Mouse (Mus musculus) limb, embryonic 14.5 days (tissue): ENCODE results near the gene Lrrfip1. TPM values are rescaled to one million over a fixed set of nuclear protein-coding genes. Genes with fewer than 3 reads are reported as not detected.

Source experiments
- ATAC-seq: fragments of 200-750 bp; cut with Nextera tagmentation; 2 replicates; pipeline ENCODE4 v1.8.0; 2017; ENCODE audit warnings: low read depth, moderate number of reproducible peaks, moderate TSS enrichment; ENCODE audit not compliant: low FRiP score
- DNase-seq: peaks from one replicate; pipeline ENCODE4 v3.0.0-alpha.2; 2015; ENCODE audit warnings: low spot score
- H3K27ac ChIP-seq: fragments of 300-500 bp; sonication (generic); replicated peaks from 2 replicates; pipeline ENCODE4 v1.5.1; 2014; ENCODE audit warnings: low read depth, mild to moderate bottlenecking, low read length, moderate library complexity, mixed read lengths
- H3K27me3 ChIP-seq: fragments of 300-500 bp; sonication (generic); 2 replicates; pipeline ENCODE4 v1.6.1; 2014; ENCODE audit warnings: low read length, mixed read lengths; ENCODE audit not compliant: control insufficient read depth, insufficient read depth
- H3K36me3 ChIP-seq: fragments of 300-500 bp; sonication (generic); 2 replicates; pipeline ENCODE4 v1.6.1; 2014; ENCODE audit warnings: mild to moderate bottlenecking, low read length, moderate library complexity, mixed read lengths; ENCODE audit not compliant: control insufficient read depth, insufficient read depth
- H3K4me1 ChIP-seq: fragments of 300-500 bp; sonication (generic); 2 replicates; pipeline ENCODE4 v1.6.1; 2014; ENCODE audit warnings: antibody characterized with exemption, low read length, mixed read lengths; ENCODE audit not compliant: control insufficient read depth, insufficient read depth
- H3K4me2 ChIP-seq: fragments of 300-500 bp; sonication (generic); replicated peaks from 2 replicates; pipeline ENCODE4 v1.6.1; 2014; ENCODE audit warnings: low read depth, mild to moderate bottlenecking, low read length, moderate library complexity; ENCODE audit not compliant: severe bottlenecking
- H3K4me3 ChIP-seq: fragments of 300-500 bp; sonication (generic); replicated peaks from 2 replicates; pipeline ENCODE4 v1.5.1; 2014; ENCODE audit warnings: low read length
- H3K9ac ChIP-seq: fragments of 300-500 bp; sonication (generic); 2 replicates; pipeline ENCODE4 v1.6.1; 2014; ENCODE audit warnings: mild to moderate bottlenecking, low read depth, low read length, moderate library complexity; ENCODE audit not compliant: severe bottlenecking
- H3K9me3 ChIP-seq: fragments of 300-500 bp; sonication (generic); 2 replicates; pipeline ENCODE4 v1.6.1; 2016; ENCODE audit warnings: low read length; ENCODE audit not compliant: control insufficient read depth
- POLR2A ChIP-seq: fragments of 200-500 bp; IDR thresholded peaks from 2 replicates; pipeline ENCODE4 v1.8.0; 2012; ENCODE audit warnings: inconsistent platforms, mild to moderate bottlenecking, moderate library complexity, borderline replicate concordance; ENCODE audit not compliant: insufficient read depth, insufficient read length; ENCODE audit errors: extremely low read depth
- WGBS: fragments of 180-500 bp; shearing (Covaris S2); extraction: QIAGEN DNeasy Blood & Tissue Kit; methylation state at CpG from one replicate; pipeline ENCODE4 v1.1.7; 2014; 5-methylcytosine and 5-hydroxymethylcytosine counted together
- polyA plus RNA-seq, 2 experiments: library from polyadenylated mRNA; depleted of rRNA in 1 of 2; stranded (reverse) in 1 of 2; unstranded in 1 of 2; fragments of >200 nt; fragmentation: Nextera tagmentation in 1 of 2; extraction: Ambion mirVana in 1 of 2; gene quantifications; 2 replicates each; pipeline versions ENCODE4 v1.2.1 to v1.2.3; 2012 to 2014

Lrrfip1 gene
- polyA plus RNA-seq, 2 experiments = 41.6 to 44.3 TPM

GRCm38 (mm10) chr1:91059792-91060604, 61.5 kb downstream of the Lrrfip1 start:
- no peak overlapping the region for H3K9ac ChIP-seq
- H3K27ac ChIP-seq = no peak overlapping the region
- no peaks in the 10 kb centered on the region for H3K27me3 ChIP-seq
- no peak overlapping the region for H3K4me3 ChIP-seq
- no peaks in the 10 kb centered on the region for H3K36me3 ChIP-seq
- TF ChIP-seq POLR2A = no peak
- H3K9me3 ChIP-seq = no peaks in the 10 kb centered on the region
- ATAC-seq = no peak
- no peak for DNase-seq
- no peak overlapping the region for H3K4me2 ChIP-seq
- WGBS = 46% methylated on average over 9 of the region's 9 CpGs
- peaks cover 44% of the 10 kb centered on the region for H3K4me1 ChIP-seq

DNA sequence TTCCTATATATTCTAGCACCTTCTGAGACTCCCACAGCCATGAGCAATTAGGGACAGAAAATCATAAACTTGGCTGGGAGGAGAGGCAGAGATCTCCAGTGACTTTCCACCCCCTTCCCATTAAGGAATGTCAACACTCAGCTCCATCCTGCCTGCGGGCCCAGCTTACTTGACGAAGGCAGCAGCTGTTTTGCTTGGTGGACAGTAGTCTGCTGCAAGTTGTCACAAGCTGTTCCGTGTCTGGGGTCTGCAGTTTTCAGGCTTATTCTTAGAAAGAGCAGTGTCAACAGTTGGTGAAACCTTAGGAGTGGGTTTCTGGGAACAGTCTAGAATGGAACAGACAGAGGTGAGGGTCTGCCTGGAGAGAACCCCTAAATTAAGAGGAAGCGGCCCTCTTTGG, 62.6 kb downstream of the Lrrfip1 start:
- Histone ChIP-seq H3K4me2 (no peak overlapping the region), H3K4me3 (no peak overlapping the region), H3K4me1 (peaks cover 50% of the 10 kb centered on the region), H3K27me3 (no peaks in the 10 kb centered on the region), H3K9me3 (no peaks in the 10 kb centered on the region), H3K36me3 (no peaks in the 10 kb centered on the region), H3K27ac (no peak overlapping the region), H3K9ac (no peak overlapping the region)
- DNase-seq (no peak), ATAC-seq (0 out of 2 replicates have a peak, but pooled peaks have one; percentile 32)
- TF ChIP-seq POLR2A = no peak
- WGBS = 39% methylated on average over 4 of the region's 4 CpGs

GRCm38 (mm10) chr1:91062363-91062762, 63.8 kb downstream of the Lrrfip1 start:
- Histone ChIP-seq H3K4me1 (peaks cover 50% of the 10 kb centered on the region), H3K27ac (no peak overlapping the region), H3K4me3 (no peak overlapping the region), H3K4me2 (no peak overlapping the region), H3K9ac (no peak overlapping the region), H3K9me3 (no peaks in the 10 kb centered on the region), H3K36me3 (no peaks in the 10 kb centered on the region), H3K27me3 (no peaks in the 10 kb centered on the region)
- DNase-seq (no peak), ATAC-seq (no peak)
- 47% methylated on average over 5 of the region's 5 CpGs for WGBS
- TF ChIP-seq POLR2A = no peak

GRCm38 (mm10) chr1:91064053-91064452, 65.5 kb downstream of the Lrrfip1 start:
- H3K4me3 ChIP-seq = no peak overlapping the region
- H3K9ac ChIP-seq = no peak overlapping the region
- no peaks in the 10 kb centered on the region for H3K36me3 ChIP-seq
- peaks cover 50% of the 10 kb centered on the region for H3K4me1 ChIP-seq
- TF ChIP-seq POLR2A = no peak
- H3K9me3 ChIP-seq = no peaks in the 10 kb centered on the region
- DNase-seq (no peak), ATAC-seq (no peak)
- no peak overlapping the region for H3K4me2 ChIP-seq
- H3K27me3 ChIP-seq = no peaks in the 10 kb centered on the region
- 79% methylated on average over 2 of the region's 2 CpGs for WGBS
- no peak overlapping the region for H3K27ac ChIP-seq

DNA sequence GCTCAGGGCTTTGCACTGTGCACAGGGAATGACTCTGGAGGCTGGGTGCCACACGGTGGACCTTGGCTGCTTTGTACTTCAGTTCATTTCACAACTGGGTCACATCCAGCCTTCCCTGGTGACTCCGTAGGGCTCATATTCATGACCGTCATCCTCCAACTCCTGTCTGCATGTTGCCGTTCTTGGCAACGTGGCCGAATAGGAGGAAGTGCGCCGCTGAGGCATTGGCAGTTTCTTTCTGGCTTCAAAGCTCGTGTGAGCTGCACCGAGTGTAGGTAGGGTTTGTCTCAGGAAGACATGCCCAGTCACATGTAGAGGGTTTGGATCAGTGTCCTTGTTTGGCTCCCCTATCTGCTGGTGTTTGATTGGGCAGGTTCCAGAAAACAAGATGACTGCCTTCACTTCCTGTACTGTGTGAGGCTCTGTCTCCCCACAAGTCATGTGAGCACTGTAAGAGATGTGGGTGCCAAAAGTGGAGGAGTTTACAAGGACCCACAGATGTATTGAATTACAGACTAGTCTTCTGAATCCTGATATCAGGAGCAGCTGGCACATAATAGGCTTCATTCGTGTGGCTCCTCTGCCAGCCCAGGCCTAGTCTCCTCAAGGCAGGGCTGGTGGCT, 66.5 kb downstream of the Lrrfip1 start:
- WGBS = 82% methylated on average over 11 of the region's 11 CpGs
- no peak overlapping the region for H3K27ac ChIP-seq
- peak; percentile 66 for ATAC-seq

More for the DNA sequence above, 66.5 kb downstream of the Lrrfip1 start:
- Histone ChIP-seq H3K9me3 (no peaks in the 10 kb centered on the region), H3K36me3 (no peaks in the 10 kb centered on the region), H3K4me2 (no peak overlapping the region), H3K4me1 (peaks cover 50% of the 10 kb centered on the region), H3K9ac (no peak overlapping the region), H3K4me3 (no peak overlapping the region), H3K27me3 (no peaks in the 10 kb centered on the region)
- DNase-seq = peak; percentile 58
- no peak for TF ChIP-seq POLR2A
